Mouse (Mus musculus): ENCODE measurements around the gene Tmem213.
A peak's percentile ranks its signal among the peaks of the same experiment; 100 is the strongest.

The Tmem213 gene

DNA sequence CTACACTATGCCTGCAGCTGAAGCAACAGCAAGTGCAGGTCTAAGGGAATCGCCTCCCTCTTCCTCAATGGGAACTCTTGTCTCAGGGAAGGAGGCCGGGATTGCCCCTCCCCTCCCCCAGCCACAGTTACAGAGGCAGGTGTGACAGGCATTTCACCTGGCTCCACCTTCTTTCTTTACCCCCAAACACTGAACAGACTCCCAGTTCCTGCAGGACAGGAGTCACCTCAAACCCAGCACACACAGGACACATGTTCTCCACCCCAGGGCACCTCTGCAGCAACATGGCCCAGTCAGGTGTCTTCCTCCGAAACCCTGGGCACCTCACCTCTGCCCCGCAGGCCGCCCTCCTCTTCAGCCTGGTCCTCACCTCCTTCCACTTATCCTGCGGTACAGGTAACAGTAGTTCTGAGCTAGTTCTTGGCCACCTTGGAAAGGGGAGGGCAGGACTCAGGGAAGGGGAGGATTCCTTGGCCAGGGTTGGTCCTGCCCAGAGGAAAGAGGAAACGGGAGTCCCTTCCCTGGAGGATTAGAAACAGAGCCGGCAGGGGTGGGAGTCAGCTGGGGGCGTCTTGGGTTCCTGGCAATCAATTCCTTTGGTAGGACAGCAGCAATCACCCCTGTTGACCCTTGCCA, at the start of gene Tmem213:
Gene Tmem213 (plus strand): TSS at position 96 of the 636 bp plus-strand sequence.
- no peak for DNase-seq (ENCODE audit: low spot score in 2 of 2)

DNA sequence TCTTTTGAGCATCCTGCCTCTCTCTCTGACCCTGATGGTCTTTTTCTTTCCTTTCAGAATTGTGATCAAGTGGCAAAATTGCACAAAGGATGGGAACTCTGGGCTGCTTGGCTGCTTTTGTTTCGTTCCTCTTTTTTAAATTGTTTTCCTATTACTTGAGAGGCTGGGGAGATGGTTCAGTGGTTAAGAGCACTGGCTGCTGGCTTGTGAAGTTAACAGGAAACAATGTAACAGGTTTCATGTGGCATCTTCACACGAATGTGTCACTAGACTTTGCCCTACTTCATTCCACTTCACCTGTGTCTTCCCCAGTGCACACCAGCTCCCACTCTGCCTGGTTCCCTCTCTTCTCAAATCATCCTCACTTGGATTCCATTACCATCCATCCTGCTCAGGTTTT, 44.4 kb upstream of the Tmem213 start:
- DNase-seq (ENCODE audit: low spot score in 2 of 2) = peak; percentile 55 to 58

- DNase-seq (ENCODE audit: low spot score in 2 of 2) = no peak
These were observed 43.9 kb upstream of the Tmem213 start for GRCm38 (mm10) chr6:38065122-38065500.

DNA sequence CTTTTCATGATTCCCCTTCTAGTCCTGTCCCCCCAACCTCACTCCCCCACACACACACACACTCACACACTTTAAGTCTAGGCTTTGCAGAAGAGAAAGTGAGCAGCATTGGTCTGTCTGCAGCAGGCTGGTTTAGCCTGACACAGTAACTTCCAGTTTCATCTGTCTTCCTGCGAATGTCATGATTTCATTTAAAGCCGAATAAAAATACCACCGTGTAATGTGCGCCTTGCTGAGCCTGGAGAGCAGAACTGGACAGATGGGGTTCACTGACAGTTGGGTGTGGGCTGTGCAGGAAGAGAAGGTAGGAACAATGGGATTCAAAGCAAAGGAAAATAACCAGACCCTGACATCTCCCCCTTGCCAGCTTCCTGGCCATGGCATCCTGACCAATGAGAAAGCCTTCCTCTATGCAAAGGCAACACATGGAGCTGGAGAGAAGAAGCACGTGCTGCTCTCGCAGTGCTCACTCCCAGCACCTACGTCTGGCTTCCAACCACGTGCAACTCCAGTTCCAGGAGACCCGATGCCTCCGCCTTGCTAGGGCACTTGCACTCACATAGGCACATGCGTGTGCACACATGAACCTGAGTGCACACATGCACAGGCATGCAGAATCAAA, 43.4 kb upstream of the Tmem213 start:
- peak in 1 of 2 experiments; percentile 14 for DNase-seq (ENCODE audit: low spot score in 2 of 2)

DNA sequence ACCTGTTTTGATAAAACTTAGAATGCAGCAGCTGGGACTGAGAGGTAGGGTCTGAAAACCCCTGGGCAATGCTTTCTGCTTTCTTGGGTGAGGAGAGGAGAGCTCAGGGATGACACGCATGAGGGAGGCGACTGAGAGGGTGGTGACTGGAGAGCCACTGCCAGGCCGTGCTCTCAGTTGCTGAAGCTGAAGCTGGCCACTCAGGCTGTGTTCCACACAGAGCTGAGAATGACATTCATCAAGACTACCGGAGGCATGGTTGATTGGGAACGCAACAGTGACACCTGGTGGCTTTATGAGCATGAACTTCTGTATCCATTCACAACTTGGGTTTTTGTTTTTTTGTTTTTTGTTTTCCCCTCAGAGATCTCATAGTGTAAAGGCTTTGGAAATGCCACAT, 42.8 kb upstream of the Tmem213 start:
- DNase-seq (ENCODE audit: low spot score in 2 of 2) = peak; percentile 42 to 57

- DNase-seq (ENCODE audit: low spot score in 2 of 2) = no peak
These were observed 37.8 kb upstream of the Tmem213 start for GRCm38 (mm10) chr6:38071256-38071655.

DNA sequence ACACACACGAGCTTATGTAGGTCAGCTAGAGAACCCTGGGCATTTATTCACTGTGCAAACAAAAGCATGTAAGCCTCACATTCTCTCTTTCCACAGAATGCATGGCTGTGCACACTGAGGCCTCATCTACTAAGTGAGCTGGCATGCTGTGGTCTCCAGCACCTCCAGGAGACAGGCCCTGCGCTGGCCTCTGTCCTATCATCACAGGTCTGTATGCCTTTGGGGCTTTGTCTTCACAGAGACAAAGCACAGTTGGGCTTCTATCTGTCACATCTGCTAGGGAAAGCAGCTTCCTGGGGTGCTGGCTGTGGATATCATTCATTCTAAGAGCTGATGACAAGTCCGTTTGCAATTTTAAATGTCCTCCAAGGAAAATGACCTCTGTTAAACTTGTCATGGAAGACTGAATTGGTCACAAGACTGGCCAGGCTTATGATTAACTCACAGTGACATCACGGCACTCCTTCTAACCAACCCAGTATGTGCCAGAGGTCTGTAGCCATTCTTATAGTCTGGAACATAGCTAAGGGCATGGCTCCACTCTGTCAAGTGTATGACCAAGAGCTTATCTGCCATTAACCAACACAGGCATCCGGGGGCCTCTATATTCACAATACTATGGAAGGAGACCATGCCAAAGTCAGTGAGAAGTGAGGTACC, 36.8 kb upstream of the Tmem213 start:
- no peak for DNase-seq (ENCODE audit: low spot score in 2 of 2)

- no peak for DNase-seq (ENCODE audit: low spot score in 2 of 2)
These were observed 35.5 kb upstream of the Tmem213 start for GRCm38 (mm10) chr6:38073592-38073991.

DNA sequence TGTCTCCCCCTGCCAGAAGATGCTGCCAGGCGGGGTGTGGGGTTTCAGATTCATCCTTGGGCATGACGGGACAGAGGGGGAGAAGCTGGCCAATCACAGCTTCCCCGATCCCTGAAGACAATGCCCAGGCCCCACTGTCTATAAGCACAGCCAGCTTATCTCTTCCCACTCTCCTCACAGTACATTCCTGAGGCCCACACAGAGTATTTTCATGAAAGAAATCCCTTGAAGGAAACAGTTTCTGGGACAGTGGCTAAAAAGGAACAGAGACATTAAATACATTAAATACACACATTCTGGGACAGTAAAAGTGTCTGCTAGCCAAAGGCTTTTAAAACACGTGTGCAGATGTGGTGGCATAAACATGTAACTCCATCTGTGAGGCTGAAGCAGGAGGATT, 28.7 kb upstream of the Tmem213 start:
- DNase-seq (ENCODE audit: low spot score in 2 of 2) = no peak

GRCm38 (mm10) chr6:38081727-38082341, 27.2 kb upstream of the Tmem213 start:
- DNase-seq (ENCODE audit: low spot score in 2 of 2) = no peak

GRCm38 (mm10) chr6:38083204-38083603, 25.9 kb upstream of the Tmem213 start:
- DNase-seq (ENCODE audit: low spot score in 2 of 2) = no peak

DNA sequence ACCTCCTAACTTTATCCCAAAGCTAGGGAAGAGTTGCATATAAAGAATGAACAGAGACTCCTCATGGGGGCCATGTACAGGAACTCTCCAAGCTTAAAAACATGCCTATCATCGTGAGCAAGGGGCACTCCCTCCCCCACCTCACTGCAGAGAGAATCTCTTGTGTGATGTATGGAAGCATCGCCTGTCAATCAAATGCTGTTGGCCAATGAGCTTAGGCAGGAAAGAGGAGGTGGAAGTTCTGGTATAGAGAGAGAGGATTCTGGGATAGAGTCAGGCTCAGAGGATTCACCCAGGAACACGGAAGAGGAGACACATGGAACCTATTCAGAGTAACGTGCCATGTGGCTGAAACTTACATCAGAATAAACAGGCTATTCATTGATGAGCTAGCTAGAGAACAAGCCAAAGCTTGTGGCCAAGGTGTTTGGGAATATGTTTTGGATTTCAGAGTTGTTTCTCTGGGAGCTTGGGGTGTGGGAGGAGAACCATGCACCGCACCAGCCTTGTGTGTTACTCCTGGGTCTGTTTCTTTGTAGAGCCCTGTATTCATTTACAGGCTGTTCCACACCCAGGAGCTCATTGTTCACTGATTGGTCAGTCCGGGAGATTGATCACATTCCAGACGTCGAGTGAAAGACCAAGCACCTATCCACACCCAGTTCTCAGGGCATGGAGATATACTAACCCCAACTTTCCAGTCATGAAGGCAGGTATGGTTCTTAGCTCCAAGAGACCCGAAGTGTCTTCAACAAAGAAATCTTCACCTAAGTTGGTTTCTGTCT, 21.6 kb upstream of the Tmem213 start:
- DNase-seq (ENCODE audit: low spot score in 2 of 2) = no peak

- DNase-seq (ENCODE audit: low spot score in 2 of 2) = no peak
These were observed 16.5 kb upstream of the Tmem213 start for GRCm38 (mm10) chr6:38092539-38092938.

- DNase-seq (ENCODE audit: low spot score in 2 of 2) = no peak
These were observed 14.4 kb upstream of the Tmem213 start for GRCm38 (mm10) chr6:38094701-38095100.

- DNase-seq (ENCODE audit: low spot score in 2 of 2) = no peak
These were observed 12.1 kb upstream of the Tmem213 start for GRCm38 (mm10) chr6:38096961-38097370.

GRCm38 (mm10) chr6:38102216-38102795, 6.7 kb upstream of the Tmem213 start:
- no peak for DNase-seq (ENCODE audit: low spot score in 2 of 2)

DNA sequence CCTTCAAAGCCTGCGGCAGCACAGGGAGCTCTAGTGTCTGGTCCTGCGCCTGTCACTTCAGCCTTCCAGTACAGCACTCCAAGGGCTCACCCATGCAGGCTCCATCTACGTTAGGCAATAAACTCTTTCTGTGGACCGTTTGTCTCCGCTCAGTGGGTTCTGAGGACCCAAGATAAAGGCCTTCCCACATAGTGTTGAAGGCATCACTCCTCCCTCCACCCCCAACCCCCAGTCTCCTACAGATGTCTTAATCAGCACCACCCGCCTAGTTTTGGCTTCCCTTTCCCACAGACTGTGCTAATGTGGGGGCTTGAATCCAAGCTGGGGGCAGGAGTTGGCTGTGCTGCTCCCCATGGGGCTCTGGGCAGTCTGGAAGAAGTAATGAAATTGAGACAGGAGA, 5.3 kb upstream of the Tmem213 start:
- DNase-seq (ENCODE audit: low spot score in 2 of 2) = no peak

- no peak for DNase-seq (ENCODE audit: low spot score in 2 of 2)
These were observed 3.1 kb upstream of the Tmem213 start for GRCm38 (mm10) chr6:38105924-38106323.

DNA sequence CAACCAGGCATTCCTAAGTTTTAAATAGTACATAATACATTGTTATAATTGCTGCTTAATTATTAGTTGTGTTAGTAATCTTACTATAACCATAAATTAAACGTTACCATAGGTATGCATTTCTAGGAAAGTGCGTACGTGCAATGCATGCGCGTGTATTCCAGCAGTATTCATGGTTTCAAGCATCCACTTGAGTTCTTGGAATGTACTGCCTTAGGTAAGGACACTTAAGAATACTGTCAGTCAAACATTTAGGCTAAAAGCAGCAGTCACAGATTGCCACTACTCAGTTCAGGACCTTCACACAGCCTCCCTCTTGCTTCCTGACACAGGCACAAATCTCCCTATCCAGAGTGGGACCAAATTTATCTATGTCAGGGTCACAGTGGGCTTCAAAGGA, 606 bp upstream of the Tmem213 start:
- no peak for DNase-seq (ENCODE audit: low spot score in 2 of 2)

GRCm38 (mm10) chr6:38109871-38110270, 816 bp downstream of the Tmem213 start:
- DNase-seq (ENCODE audit: low spot score in 2 of 2) = no peak

DNA sequence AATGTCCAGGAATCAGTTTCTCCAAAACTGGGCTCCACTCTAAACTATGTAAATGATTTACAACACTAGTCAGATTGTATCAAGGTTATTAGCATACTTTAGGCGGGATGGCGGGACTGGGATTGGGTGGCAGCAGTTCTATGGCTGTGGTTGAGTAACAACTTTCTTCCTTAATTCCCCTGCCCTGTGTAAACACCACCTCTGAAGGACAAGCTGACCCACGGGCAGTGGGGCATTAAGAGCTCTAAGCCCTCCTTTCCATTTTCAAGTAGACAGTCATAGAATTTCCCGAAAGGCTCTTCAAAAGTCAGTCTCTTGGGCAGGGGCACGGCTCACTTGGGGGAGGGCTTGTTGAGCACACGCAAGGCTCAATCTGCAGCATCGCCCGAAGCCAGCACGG, 1.8 kb downstream of the Tmem213 start:
- DNase-seq (ENCODE audit: low spot score in 2 of 2) = no peak

All from spleen, postnatal 36 days (tissue).